Mouse (Mus musculus) spleen, postnatal 10 days (tissue): ENCODE data around the gene Cdkn2d.
A peak's percentile ranks its signal among the peaks of the same experiment; 100 is the strongest.

ENCODE experiments used
- DNase-seq, 2 experiments: peaks; one replicate each; pipeline ENCODE4 v3.0.0; 2021 to 2022; ENCODE audit warnings: low spot score in 2 of 2

The Cdkn2d gene

DNA sequence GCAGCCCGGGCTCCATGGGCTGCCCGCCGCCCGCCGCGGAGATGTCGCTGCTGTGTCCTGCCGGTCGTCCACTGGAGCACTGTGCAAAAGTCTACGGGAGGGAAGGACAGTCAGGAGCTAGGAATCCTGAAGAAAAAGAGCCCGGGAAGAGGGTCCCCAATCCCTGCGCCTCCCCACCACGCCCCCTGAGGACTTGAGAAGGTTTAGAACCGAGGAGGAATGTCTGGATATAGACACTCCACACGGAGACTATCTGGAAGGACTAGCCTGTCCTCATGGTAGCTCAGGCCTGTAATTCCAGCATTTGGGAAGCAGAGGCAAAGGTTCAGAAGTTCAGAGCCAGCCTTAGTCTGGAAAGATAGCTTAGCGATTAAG lies 46.1 kb downstream of the Cdkn2d start:
- no peak for DNase-seq

DNA sequence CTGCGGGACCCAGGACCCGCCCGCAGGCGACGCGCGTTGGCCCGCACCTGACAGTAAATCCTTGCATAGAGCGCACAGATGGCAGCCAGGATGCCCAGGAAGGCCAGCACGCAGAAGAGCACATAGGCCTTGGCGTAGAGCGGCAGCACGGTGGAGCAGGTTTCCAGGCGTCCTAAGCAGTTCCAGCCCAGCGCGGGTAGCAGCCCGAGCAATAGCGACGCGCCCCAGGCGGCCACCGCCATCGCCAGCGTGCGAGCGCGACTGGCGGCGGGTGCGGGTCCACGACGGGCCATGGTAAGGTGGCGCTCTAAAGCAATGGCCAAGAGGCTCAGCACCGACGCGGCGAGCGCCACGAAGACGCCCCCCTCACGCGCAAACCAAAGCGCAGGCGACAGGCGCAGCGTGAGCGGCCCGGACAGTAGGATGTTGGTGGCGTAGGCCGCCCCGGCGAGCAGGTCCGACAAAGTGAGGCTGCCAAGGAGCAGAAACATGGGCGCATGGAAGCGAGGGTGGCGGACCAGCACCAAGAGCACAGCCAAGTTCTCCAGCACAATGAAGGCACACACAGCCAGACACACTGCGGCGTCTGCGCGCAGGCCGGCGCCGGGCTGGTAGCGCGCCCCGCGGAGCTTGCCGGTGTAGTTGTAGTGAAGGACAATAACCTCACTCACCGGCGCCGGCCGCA lies 46.6 kb downstream of the Cdkn2d start:
- peak; percentile 26 to 34 for DNase-seq

DNA sequence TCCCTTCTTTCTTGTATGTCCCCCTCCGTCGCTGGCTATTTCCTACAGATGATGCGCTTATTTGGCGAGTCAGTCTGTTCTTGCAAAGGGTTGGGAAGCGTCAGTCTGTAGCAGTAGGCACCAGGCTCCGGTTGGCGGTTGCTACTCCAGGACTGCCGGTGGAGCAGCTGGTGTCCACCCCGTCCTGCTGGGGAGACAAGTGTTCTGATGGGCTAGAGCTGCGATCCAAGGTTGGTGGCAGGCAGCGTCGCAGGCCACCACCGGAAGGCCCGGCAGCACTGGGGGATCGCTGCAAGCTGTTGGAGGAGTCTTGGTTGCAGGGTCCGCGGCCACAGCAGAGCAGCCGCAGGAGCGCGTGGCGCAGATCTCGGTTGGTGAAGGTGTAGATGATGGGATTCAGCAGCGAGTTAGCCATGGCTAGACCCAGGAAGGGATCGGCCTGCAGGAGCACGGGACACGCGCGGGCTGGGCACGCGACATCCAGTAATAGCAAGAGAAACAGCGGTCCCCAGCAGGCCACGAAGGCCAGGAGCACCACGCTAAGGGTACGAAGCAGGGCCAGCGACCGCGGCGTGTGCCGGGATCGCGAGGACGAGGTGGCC lies 47.3 kb downstream of the Cdkn2d start:
- no peak for DNase-seq

- DNase-seq = peak; percentile 81 to 92
These were observed 49.9 kb downstream of the Cdkn2d start for GRCm38 (mm10) chr9:21241343-21241742.

GRCm38 (mm10) chr9:21239465-21239848 lies 51.8 kb downstream of the Cdkn2d start:
- DNase-seq = no peak

GRCm38 (mm10) chr9:21238733-21239464 lies 52.3 kb downstream of the Cdkn2d start, which contains the start of gene Keap1:
Keap1 (minus strand) TSS chr9:21239361.
- peak; percentile 90 to 91 for DNase-seq
